Mouse (Mus musculus) erythroblast, embryonic 14.5 days (primary cell): Measurements from ENCODE around the gene Mrpl53.

Experiments
- GATA1 ChIP-seq: IDR thresholded peaks from 2 replicates; pipeline ENCODE4 v1.6.1; 2012; ENCODE audit warnings: low read length, inconsistent platforms, mixed read lengths
- TAL1 ChIP-seq: IDR thresholded peaks from 3 replicates; pipeline ENCODE4 v1.6.1; 2012; ENCODE audit warnings: low read length, inconsistent platforms, mixed read lengths

DNA sequence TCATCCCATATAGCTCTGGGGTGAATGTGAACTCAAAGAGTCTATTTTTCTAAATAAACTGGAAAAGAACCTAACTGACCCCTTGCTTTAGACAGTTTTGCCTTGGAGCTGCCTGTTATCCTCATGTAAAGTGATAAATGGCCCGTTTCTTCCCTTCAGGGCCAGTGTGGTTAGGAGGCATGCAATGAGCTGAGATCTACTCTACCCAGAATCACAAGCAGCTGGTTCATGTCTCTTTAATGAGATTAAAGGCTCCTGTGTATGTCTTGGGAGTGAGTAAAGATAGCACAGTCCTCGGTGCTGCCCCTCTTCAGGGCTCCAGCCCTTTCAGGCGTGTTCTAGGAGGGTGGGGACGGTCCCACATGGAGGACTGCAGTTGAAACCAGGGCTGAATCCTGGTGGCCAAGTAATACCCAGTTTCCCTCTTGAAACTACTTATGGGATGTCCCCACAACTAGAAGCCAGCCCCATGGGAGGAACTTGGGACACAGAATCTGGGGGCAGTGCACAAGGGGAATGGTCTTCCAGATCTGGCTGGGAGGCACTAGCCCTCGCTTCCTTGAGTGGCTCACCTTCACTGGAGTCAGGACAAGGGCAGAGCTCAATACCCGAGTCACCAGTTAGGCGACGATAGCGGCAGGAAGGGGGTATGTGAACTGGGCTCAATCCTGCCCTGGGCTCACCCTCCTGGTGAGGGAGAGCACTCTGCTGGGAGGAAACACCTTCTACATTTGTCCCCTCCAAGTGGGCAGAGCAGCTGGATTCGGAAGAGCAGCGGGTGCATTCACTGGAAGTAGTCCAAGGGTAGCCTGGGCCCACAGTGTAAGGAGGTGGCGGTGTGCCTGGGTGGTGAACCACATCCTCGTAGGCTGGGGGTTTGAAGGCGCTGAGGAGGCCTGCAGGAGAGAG, 10.2 kb downstream of the Mrpl53 start:
- no peak for TF ChIP-seq GATA1
- TF ChIP-seq TAL1, result no peak
